Mouse (Mus musculus) urinary bladder, adult 18-20 months (tissue): Measurements from ENCODE around the gene Nyx.
A peak's percentile ranks its signal among the peaks of the same experiment; 100 is the strongest.

Source experiments
- DNase-seq, 2 experiments: peaks; one replicate each; pipeline ENCODE4 v3.0.0; 2022; ENCODE audit warnings: low spot score in 2 of 2, mixed read lengths in 2 of 2

Nyx gene

GRCm38 (mm10) chrX:13492922-13493321 is 27.0 kb downstream of the Nyx start:
- no peak for DNase-seq

- DNase-seq = peak in 1 of 2 experiments; percentile 6
Measured at GRCm38 (mm10) chrX:13494892-13495703, 29.2 kb downstream of the Nyx start.

- no peak for DNase-seq
Measured at GRCm38 (mm10) chrX:13500284-13500683, 34.4 kb downstream of the Nyx start.

- DNase-seq = no peak
Measured at GRCm38 (mm10) chrX:13502862-13503375, 37.0 kb downstream of the Nyx start.

DNA sequence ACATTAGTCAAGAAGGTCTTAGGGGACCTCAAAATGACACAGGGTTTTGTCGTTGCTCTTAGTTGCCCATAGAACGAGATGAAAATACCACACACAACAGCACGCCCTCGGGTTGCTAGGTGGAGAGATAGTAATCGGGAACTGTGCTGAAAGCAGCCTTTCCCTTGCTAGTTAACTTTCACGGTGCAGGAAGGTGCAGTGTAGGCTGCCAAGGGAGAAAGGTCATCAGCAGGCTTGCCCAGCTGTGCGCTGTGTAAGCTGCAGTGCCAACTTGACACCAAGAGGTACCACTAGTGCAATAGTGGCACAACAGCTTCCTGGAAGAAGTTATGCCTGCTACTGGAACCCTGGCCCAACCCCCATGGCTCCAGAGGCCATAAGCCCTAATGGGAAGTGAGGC is 38.5 kb downstream of the Nyx start:
- DNase-seq = no peak

GRCm38 (mm10) chrX:13506376-13506775 is 40.5 kb downstream of the Nyx start:
- DNase-seq = no peak

- DNase-seq = no peak
Measured at GRCm38 (mm10) chrX:13513127-13513526, 47.2 kb downstream of the Nyx start.

GRCm38 (mm10) chrX:13513864-13514263 is 48.0 kb downstream of the Nyx start:
- no peak for DNase-seq

- DNase-seq = no peak
Measured at GRCm38 (mm10) chrX:13516451-13516850, 50.5 kb downstream of the Nyx start.

GRCm38 (mm10) chrX:13518019-13518418 is 52.1 kb downstream of the Nyx start:
- DNase-seq = no peak

- DNase-seq = no peak
Measured at GRCm38 (mm10) chrX:13518781-13519407, 53.0 kb downstream of the Nyx start.

DNA sequence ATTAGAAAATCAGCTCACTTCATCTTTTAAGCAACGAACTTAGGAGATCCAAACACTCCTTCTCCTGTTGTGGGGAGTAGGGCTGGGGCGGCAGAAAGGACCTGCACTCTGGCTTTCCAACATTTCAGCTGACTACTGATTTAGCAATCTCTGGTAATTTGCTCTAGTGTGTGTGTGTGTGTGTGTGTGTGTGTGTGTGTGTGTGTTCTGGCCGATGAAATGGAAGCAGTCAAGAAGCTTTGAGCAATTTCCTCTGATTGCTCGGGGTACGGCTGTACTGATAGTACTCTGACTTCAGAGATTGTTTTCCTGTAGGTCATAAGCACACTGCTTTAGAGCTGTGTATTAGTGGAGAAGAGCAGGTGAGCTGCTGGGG is 53.5 kb downstream of the Nyx start:
- no peak for DNase-seq

GRCm38 (mm10) chrX:13520566-13520965 is 54.7 kb downstream of the Nyx start:
- DNase-seq = no peak

GRCm38 (mm10) chrX:13521288-13521687 is 55.4 kb downstream of the Nyx start:
- no peak for DNase-seq
